Mouse (Mus musculus) frontal cortex, adult 2 months (tissue): ENCODE results near the gene Olfr1224-ps1. TPM values are rescaled to one million over a fixed set of nuclear protein-coding genes. Genes with fewer than 3 reads are reported as not detected.
"Not testable (repeated sequence)": the region's sequence is repeated elsewhere in the genome, so short reads cannot be mapped to it uniquely, and the experiment has no call there.

Experiments used
- DNase-seq, 2 experiments: peaks; one replicate each; pipeline ENCODE4 v3.0.0; 2022; ENCODE audit warnings: low spot score in 1 of 2; ENCODE audit errors: extremely low spot score in 1 of 2
- polyA plus RNA-seq: library from polyadenylated mRNA; depleted of rRNA; stranded (reverse); fragments of >200 nt; gene quantifications from 2 replicates; pipeline ENCODE4 v1.2.3, GENCODE M21; 2012; rRNA removed

Olfr1224-ps1 gene
- polyA plus RNA-seq = not detected in 2 replicates

DNA sequence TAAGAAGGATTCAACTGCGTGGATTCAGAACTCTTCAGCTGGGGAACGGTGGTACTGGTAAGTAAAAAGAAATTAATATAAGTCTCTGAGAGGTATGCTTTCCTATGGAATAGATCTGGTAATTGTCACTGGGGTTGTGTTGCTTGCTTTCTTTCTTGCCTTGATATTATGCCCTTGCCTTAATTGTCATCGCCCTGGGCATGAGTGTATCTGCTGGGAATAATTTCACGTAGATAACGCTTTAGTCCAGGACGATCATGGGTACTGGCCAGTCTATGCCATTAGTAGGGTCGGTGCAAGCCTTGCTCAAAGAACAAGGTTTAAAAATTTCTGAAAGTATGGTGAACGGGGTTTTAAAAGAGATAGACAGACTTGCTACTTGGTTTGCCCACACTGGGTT, at the start of gene Olfr1224-ps1:
Gene Olfr1224-ps1 (minus strand): TSS at position 101 of the 400 bp plus-strand sequence.
- not testable (repeated sequence) for DNase-seq

DNA sequence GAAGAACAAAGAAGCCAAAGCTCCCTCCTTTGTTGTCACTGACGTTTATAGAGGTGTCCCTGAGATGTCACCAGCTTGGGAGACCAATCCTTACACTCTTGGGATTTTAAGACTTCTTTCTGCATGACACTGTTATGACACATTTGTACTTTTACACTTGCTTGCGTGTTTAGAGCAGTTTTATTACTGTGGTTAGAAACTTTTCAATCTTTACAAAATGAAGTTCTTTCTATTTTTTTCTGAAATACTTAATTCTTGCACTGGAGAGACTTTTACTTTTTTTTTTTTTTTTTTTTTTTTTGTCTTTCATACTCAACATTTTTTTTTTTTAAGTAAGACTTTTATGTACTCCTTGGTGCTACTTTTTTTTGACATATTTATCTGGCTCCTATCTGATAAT, 36.1 kb upstream of the Olfr1224-ps1 start, which contains the start of gene Olfr1226:
Gene Olfr1226 (minus strand): TSS at position 101 of the 400 bp plus-strand sequence.
- no peak for DNase-seq

- DNase-seq = no peak
Observed at GRCm38 (mm10) chr2:89196325-89196982, 32.6 kb upstream of the Olfr1224-ps1 start.

GRCm38 (mm10) chr2:89174569-89174968, 10.7 kb upstream of the Olfr1224-ps1 start, which contains the start of gene Olfr1225:
TSS of gene Olfr1225 (minus strand) at chr2:89174669.
- no peak for DNase-seq

- not testable (repeated sequence) for DNase-seq
Observed at GRCm38 (mm10) chr2:89164711-89165110, 820 bp upstream of the Olfr1224-ps1 start.

- DNase-seq = no peak
Observed at GRCm38 (mm10) chr2:89151460-89151859, 12.4 kb downstream of the Olfr1224-ps1 start, which contains the start of gene Olfr1223. TSS of gene Olfr1223 (minus strand) at chr2:89151560.

GRCm38 (mm10) chr2:89132954-89133353, 30.9 kb downstream of the Olfr1224-ps1 start, which contains the start of gene Olfr1222:
TSS of gene Olfr1222 (minus strand) at chr2:89133054.
- DNase-seq = no peak

GRCm38 (mm10) chr2:89117183-89117582, 46.7 kb downstream of the Olfr1224-ps1 start, which contains the start of gene Olfr1221:
TSS of gene Olfr1221 (minus strand) at chr2:89117283.
- no peak for DNase-seq

DNA sequence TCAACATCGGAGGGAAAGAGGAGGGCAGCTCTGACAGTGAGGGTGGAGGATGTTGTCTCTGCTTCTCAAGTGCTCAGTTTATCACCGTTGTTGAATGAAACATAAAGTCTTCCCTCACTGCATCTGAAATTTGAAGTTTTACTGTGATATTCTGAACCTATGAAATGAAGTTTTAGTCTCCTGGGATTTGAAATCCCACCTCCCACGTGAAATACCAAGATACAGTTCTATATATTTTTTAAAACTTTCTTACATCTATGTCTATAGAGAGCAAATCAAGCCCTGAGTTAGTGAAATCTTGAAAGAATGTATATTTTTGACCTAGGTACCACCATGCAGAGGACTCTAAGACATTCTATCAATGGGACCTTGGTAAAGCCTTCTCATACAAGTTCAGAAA, 57.2 kb downstream of the Olfr1224-ps1 start, which contains the start of gene Olfr1220:
Gene Olfr1220 (minus strand): TSS at position 101 of the 400 bp plus-strand sequence.
- DNase-seq = no peak

DNA sequence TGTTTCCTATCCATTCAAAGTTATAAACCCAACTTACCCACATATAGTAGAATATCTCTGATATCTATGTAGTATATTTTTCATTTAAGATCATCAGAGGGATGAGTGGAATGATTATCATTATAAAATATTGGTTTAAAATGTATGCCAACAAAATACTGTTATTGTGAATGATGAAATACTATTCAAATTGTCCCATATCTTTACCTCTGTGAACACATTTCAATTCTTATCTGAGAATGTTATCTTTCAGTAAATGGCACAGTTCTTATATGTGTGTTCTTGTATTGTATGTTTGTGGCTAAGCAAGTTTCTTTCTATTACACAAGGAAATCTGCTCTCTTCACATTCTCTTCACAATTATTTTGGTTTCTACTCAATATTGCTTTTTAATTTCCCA, 58.2 kb downstream of the Olfr1224-ps1 start:
- no peak for DNase-seq

Other genes with a start within 250 kb of the Olfr1224-ps1 start
- gene Olfr1209, start 248.9 kb downstream of the Olfr1224-ps1 start, polyA plus RNA-seq = not detected in 2 replicates
- not detected in 2 replicates for gene Olfr1211, start 226.0 kb downstream of the Olfr1224-ps1 start, polyA plus RNA-seq
- gene Olfr1212, start 210.1 kb downstream of the Olfr1224-ps1 start, polyA plus RNA-seq = not detected in 2 replicates
- not detected in 2 replicates for gene Gm13762, start 183.8 kb downstream of the Olfr1224-ps1 start, polyA plus RNA-seq
- not detected in 2 replicates for gene Olfr1214, start 171.4 kb downstream of the Olfr1224-ps1 start, polyA plus RNA-seq
- gene Olfr1215, start 157.1 kb downstream of the Olfr1224-ps1 start, polyA plus RNA-seq = not detected in 2 replicates
- not detected in 2 replicates for gene Olfr1216, start 145.8 kb downstream of the Olfr1224-ps1 start, polyA plus RNA-seq
- 0.15 TPM in 1 of 2 replicates, not detected in the other for gene Olfr1217, start 132.0 kb downstream of the Olfr1224-ps1 start, polyA plus RNA-seq
- not detected in 2 replicates for gene Olfr1218, start 102.9 kb downstream of the Olfr1224-ps1 start, polyA plus RNA-seq
- not detected in 2 replicates for gene Olfr1219, start 80.6 kb downstream of the Olfr1224-ps1 start, polyA plus RNA-seq
- gene Olfr1220, start 57.3 kb downstream of the Olfr1224-ps1 start, polyA plus RNA-seq = not detected in 2 replicates
- not detected in 2 replicates for gene Olfr1221, start 46.8 kb downstream of the Olfr1224-ps1 start, polyA plus RNA-seq
- not detected in 2 replicates for gene Olfr1222, start 31.0 kb downstream of the Olfr1224-ps1 start, polyA plus RNA-seq
- not detected in 2 replicates for gene Olfr1223, start 12.5 kb downstream of the Olfr1224-ps1 start, polyA plus RNA-seq
- not detected in 2 replicates for gene Olfr1225, start 10.6 kb upstream of the Olfr1224-ps1 start, polyA plus RNA-seq
- 0.02 TPM in 1 of 2 replicates, not detected in the other for gene Olfr1226, start 36.0 kb upstream of the Olfr1224-ps1 start, polyA plus RNA-seq
- gene Olfr1228, start 90.0 kb upstream of the Olfr1224-ps1 start, polyA plus RNA-seq = 0.12 TPM in 1 of 2 replicates, not detected in the other
- gene Olfr1229, start 123.9 kb upstream of the Olfr1224-ps1 start, polyA plus RNA-seq = not detected in 2 replicates
- not detected in 2 replicates for gene Olfr1230, start 133.2 kb upstream of the Olfr1224-ps1 start, polyA plus RNA-seq
- gene Olfr1231, start 143.0 kb upstream of the Olfr1224-ps1 start, polyA plus RNA-seq = not detected in 2 replicates
- not detected in 2 replicates for gene Olfr1232, start 165.6 kb upstream of the Olfr1224-ps1 start, polyA plus RNA-seq
- not detected in 2 replicates for gene Olfr1233, start 178.3 kb upstream of the Olfr1224-ps1 start, polyA plus RNA-seq
- not detected in 2 replicates for gene Olfr1234, start 200.8 kb upstream of the Olfr1224-ps1 start, polyA plus RNA-seq
- gene Olfr1238, start 245.6 kb upstream of the Olfr1224-ps1 start, polyA plus RNA-seq = not detected in 2 replicates